Mouse (Mus musculus) midbrain, embryonic 10.5 days (tissue): ENCODE results near the gene Wwc2. TPM values are rescaled to one million over a fixed set of nuclear protein-coding genes. Genes with fewer than 3 reads are reported as not detected.

Experiments used
- DNase-seq: peaks from one replicate; pipeline ENCODE4 v3.0.0-alpha.2; 2017; ENCODE audit warnings: low spot score
- H3K27ac ChIP-seq: fragments of 300-500 bp; sonication (generic); replicated peaks from 2 replicates; pipeline ENCODE4 v1.5.1; 2016; ENCODE audit warnings: mild to moderate bottlenecking
- H3K27me3 ChIP-seq: fragments of 300-500 bp; sonication (generic); 2 replicates; pipeline ENCODE4 v1.6.1; 2016; ENCODE audit warnings: low read depth, mild to moderate bottlenecking; ENCODE audit not compliant: poor library complexity, severe bottlenecking
- H3K36me3 ChIP-seq: fragments of 300-500 bp; sonication (generic); 2 replicates; pipeline ENCODE4 v1.6.1; 2016; ENCODE audit warnings: mild to moderate bottlenecking, moderate library complexity
- H3K4me1 ChIP-seq: fragments of 300-500 bp; sonication (generic); 2 replicates; pipeline ENCODE4 v1.6.1; 2016
- H3K4me3 ChIP-seq: fragments of 300-500 bp; sonication (generic); 2 replicates; pipeline ENCODE4 v1.5.1; 2016; ENCODE audit warnings: mild to moderate bottlenecking, moderate library complexity
- H3K9me3 ChIP-seq: fragments of 300-500 bp; sonication (generic); replicated peaks from 2 replicates; pipeline ENCODE4 v1.6.1; 2016; ENCODE audit warnings: mild to moderate bottlenecking
- WGBS: fragments of 180-500 bp; shearing (Covaris S2); methylation state at CpG from one replicate; pipeline ENCODE4 v1.1.7; 2016; 5-methylcytosine and 5-hydroxymethylcytosine counted together
- polyA plus RNA-seq: library from polyadenylated mRNA; unstranded; fragments of >200 nt; fragmentation: Nextera tagmentation; extraction: Ambion mirVana; gene quantifications from 2 replicates; pipeline ENCODE4 v1.2.1, GENCODE M21; 2016

Wwc2 gene
- polyA plus RNA-seq, 1 experiment from 2014 or later, result 7.1 TPM

DNA sequence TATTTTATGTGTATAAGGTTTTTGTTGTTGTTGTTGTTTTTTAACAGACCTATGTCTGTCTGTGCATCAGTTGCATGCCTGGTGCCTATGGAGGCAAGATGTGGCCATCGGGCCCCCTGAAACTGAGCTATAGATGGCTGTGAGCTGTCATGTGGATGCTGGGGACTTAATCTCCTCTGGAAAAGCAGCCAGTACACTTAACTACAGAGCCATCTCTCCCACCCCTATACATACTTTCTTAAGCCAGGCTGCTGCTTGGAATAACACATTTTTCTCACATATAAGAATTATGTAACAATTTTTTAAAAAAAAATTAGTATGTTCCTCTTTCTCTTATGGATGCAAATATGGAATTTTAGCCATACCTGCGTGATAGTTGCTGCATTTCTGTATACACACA, 207.2 kb downstream of the Wwc2 start:
- Histone ChIP-seq H3K27me3 (no peaks in the 10 kb centered on the region), H3K4me3 (no peak overlapping the region), H3K9me3 (peaks cover 3% of the 10 kb centered on the region; the same call in 1 of the 2 replicates), H3K36me3 (no peaks in the 10 kb centered on the region), H3K27ac (no peak overlapping the region), H3K4me1 (peaks cover 10% of the 10 kb centered on the region)
- DNase-seq, result no peak
- 95% methylated on average over 2 of the region's 2 CpGs for WGBS

DNA sequence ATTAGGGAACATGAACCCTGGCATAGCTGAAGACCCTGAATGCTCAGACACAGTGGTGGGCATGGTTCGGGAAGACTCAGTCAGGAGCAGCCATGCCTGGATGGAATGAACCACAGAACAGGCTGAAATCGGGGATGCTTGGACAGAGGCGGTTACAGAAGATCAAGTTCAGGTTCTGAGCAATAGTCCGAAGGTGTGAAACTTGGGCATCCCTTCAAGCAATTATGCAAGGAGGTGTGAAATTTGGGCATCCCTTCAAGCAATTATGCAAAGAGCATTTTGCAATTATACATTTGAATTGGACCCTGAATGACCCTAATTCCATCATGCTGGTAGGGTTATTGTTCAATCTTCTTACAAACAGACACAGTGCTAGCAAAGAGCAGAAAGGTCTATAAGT, 208.8 kb downstream of the Wwc2 start:
- WGBS, result 89% methylated on average over 4 of the region's 4 CpGs
- no peak overlapping the region for H3K27ac ChIP-seq
- no peak for DNase-seq
- no peaks in the 10 kb centered on the region for H3K36me3 ChIP-seq
- no peaks in the 10 kb centered on the region for H3K27me3 ChIP-seq
- H3K4me3 ChIP-seq, result no peak overlapping the region
- H3K9me3 ChIP-seq, result peaks cover 3% of the 10 kb centered on the region; the same call in 1 of the 2 replicates
- H3K4me1 ChIP-seq, result no peaks in the 10 kb centered on the region

DNA sequence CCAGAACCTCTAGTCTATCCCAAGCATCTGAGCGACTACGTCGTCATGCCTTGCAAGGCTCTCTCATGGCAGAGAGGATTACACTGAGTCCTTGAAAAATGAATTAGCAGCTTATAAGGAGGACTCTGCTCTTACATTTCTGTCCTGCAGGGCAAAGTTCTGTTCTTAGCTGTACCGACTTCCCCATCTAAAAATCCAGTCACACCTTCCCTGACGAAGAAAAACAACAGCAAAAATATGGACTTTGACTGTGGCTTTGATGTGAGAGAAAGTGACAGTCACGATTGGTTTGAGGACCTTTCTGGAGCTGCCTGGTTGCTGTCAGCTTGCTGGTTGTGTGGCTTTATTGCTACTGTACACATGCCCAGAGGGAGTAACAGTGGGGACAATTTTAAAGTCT, 211.1 kb downstream of the Wwc2 start:
- H3K27ac ChIP-seq, result no peak overlapping the region
- DNase-seq, result no peak
- 88% methylated on average over 6 of the region's 6 CpGs for WGBS

DNA sequence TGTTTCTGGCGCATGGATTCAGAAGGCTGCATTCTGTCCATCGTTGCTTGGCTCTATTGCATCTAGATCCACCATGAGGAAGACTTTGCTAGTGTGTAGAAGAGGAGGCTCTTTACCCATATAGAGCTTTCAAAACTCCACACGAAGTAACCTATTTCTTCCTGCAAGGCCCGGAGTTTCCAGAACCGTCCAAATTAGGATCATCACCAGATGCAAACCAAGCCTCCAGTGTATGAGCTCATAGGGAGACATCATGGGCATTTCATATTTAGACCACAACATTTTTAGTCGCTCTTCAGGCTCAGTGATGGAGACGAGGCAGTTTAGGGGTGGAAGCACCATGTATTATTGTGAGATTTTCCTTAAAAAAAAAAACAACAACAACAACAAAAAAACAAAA, 213.3 kb downstream of the Wwc2 start:
- Histone ChIP-seq H3K9me3 (no peaks in the 10 kb centered on the region), H3K27me3 (no peaks in the 10 kb centered on the region), H3K27ac (no peak overlapping the region), H3K36me3 (no peaks in the 10 kb centered on the region), H3K4me3 (no peak overlapping the region), H3K4me1 (no peaks in the 10 kb centered on the region)
- DNase-seq, result no peak
- WGBS, result 95% methylated on average over 7 of the region's 7 CpGs

More for the DNA sequence above, 211.1 kb downstream of the Wwc2 start:
- Histone ChIP-seq H3K9me3 (no peaks in the 10 kb centered on the region), H3K4me1 (no peaks in the 10 kb centered on the region), H3K4me3 (no peak overlapping the region), H3K36me3 (no peaks in the 10 kb centered on the region), H3K27me3 (no peaks in the 10 kb centered on the region)

Other genes with a start within 250 kb of the Wwc2 start
- not detected in 2 replicates for gene Cldn24, start 168.8 kb downstream of the Wwc2 start, polyA plus RNA-seq
- gene Cldn22, start 166.4 kb downstream of the Wwc2 start, polyA plus RNA-seq, result not detected in 2 replicates
- 28.1 and 36.9 TPM in 2 replicates for gene Dctd, start 108.2 kb upstream of the Wwc2 start, polyA plus RNA-seq